Mouse (Mus musculus) kidney, adult 18-20 months (tissue): ENCODE measurements at regions not wholly inside any gene's neighbourhood (a gene's known extent, or its start where the extent isn't known, plus 50 kb on each side); places are given as distances from the start of the nearest gene placed in this dataset.

ENCODE experiments used
- DNase-seq: peaks from one replicate; pipeline ENCODE4 v3.0.0; 2021

- no peak for DNase-seq
These were observed 255.1 kb upstream of the Gm765 start for GRCm38 (mm10) chr6:98597612-98598011.

- DNase-seq: no peak
These were observed 248.4 kb upstream of the Gm765 start for GRCm38 (mm10) chr6:98590989-98591388.

GRCm38 (mm10) chr6:98588979-98589378 is 246.4 kb upstream of the Gm765 start:
- DNase-seq: no peak

- DNase-seq: no peak
These were observed 242.0 kb upstream of the Gm765 start for GRCm38 (mm10) chr6:98584541-98584940.

- DNase-seq: no peak
These were observed 240.3 kb upstream of the Gm765 start for GRCm38 (mm10) chr6:98582826-98583225.

DNA sequence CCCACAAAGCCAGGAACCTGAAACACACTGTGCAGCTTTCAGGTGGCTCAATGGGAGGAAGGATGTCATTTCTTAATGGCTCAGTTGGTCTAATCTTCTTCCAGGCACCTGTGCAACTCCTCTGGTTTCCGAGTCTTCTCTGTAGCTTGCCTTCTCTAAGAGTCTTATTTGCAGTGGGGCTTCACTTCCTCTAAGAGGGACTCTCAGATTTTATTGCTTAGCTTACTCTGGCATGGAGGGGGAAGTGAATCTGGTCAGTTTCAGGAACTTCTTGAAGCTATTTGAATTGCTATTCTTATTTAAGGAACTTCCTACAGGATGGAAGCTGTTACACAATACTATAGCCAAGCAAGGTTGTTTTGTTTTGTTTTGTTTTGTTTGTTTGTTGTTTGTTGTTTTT is 232.7 kb upstream of the Gm765 start:
- DNase-seq: no peak

GRCm38 (mm10) chr6:98555702-98556101 is 213.1 kb upstream of the Gm765 start:
- no peak for DNase-seq

- no peak for DNase-seq
These were observed 211.4 kb upstream of the Gm765 start for GRCm38 (mm10) chr6:98553922-98554321.

DNA sequence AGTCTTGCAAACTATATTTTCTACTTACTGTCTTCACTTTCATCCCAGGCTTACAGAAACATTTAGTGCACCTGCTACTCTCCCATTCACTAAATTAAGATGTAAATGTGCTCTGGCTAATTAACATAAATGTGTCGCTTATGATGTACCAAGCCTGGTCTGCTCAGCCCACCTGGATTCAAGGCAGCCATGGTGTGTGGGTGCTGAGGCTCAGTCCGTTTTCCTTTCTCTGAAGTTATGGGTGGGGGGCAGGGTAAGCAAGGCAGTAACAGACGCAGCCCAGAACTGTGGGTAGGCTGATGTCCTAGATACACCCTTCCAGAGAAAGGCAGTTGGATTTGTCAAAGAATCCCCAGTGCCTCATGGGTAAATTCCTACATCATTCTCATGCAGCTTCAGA is 209.2 kb upstream of the Gm765 start:
- DNase-seq: no peak

GRCm38 (mm10) chr6:98526882-98527440 is 184.4 kb upstream of the Gm765 start:
- no peak for DNase-seq

GRCm38 (mm10) chr6:98525286-98525685 is 182.7 kb upstream of the Gm765 start:
- DNase-seq: peak; percentile 38

GRCm38 (mm10) chr6:98524659-98525058 is 182.1 kb upstream of the Gm765 start:
- DNase-seq: no peak

DNA sequence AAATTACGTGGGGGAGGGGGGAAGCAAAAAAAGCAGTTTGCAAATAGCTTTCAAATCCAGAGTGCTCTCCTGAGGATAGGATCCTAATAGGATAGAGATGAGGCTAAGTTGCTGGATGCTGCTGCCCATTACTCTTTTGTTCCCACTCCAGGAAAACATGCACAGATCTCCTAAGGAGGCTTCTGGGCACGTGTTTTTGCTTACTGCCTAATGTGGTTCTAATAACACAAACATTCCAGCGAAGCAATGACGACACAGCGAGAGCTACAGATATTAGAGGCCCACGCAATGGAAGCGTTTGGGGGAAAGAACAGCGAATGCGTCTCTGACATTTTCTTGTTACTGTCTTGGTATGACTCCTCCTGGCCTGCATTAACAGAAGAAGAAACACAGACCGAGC is 179.0 kb upstream of the Gm765 start:
- DNase-seq: no peak

DNA sequence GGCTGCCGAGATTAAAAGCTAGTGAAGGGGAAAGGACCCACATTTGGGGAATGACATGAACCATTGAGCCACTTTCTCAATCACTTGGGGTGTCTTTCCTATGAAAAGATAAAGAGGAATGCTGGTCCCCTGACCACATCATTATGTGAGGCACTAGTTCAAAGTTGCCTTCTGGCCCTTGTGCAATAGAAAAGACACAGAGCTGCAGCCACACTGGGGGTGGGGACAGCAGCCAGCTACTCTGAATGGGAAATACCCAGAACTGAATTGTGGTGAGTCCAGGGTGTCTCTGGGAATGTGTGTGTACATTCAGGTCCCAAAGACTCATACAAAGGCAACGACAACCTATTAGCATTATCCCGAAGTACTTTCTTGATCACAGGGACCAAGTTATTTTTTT is 172.3 kb upstream of the Gm765 start:
- DNase-seq: no peak

- DNase-seq: no peak
These were observed 171.8 kb upstream of the Gm765 start for GRCm38 (mm10) chr6:98514376-98514775.

DNA sequence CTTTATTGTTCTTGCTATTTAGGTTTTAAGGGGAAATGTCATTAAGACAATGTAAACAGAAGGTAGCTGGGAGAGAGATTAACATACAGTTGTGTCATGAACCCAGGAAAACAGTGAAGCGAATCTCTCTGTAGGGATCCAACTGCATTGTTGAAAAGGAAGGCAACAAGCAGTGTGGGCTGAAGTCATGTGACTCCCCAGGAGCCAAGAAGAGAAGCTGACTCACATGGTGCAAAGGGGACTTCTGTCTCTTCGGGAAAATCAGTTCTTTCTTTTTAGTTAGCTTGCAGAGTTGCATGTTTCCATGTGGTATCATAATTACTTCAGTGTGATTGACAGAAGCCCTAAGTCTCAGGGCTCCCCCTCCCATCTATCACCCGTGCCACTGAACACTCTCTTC is 170.7 kb upstream of the Gm765 start:
- DNase-seq: no peak

GRCm38 (mm10) chr6:98502726-98503125 is 160.2 kb upstream of the Gm765 start:
- no peak for DNase-seq

DNA sequence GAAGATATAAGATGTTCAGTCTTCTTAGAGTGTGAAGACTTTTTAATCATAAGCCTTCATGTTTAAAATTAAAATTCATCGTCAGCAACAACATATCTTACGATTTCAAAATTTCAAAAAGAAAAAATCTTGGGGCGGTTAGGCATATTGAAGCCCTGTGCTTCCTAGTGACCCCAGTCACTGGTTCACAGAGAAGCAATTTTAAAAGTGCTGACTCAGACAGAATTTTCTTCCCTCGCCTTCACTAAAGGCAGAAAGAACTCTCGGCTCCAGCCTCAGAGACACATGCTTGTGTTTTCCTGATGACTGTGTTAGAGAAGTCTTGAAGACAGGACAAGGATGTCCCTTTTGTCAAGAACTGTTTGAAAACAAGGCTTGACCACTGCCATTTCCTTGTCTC is 157.2 kb upstream of the Gm765 start:
- no peak for DNase-seq

DNA sequence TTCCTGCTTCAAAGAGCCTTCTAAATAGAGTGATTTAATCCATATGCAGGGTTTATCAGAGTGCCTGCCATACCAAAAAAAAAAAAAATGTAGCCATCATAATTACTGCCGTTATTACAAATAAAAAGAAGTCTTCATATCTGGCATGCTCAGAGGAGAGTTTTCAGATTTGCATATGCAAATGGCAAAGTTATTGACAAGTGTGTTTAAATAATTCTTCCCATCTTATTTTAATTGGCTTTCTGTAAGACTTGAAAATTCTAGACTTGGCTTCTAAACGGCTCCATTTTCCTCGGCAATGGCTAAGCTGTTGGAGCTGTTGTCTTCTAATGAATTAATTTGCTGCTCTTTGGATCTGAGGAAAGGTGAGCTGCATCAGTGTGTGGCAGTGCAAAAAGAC is 144.1 kb upstream of the Gm765 start:
- no peak for DNase-seq

DNA sequence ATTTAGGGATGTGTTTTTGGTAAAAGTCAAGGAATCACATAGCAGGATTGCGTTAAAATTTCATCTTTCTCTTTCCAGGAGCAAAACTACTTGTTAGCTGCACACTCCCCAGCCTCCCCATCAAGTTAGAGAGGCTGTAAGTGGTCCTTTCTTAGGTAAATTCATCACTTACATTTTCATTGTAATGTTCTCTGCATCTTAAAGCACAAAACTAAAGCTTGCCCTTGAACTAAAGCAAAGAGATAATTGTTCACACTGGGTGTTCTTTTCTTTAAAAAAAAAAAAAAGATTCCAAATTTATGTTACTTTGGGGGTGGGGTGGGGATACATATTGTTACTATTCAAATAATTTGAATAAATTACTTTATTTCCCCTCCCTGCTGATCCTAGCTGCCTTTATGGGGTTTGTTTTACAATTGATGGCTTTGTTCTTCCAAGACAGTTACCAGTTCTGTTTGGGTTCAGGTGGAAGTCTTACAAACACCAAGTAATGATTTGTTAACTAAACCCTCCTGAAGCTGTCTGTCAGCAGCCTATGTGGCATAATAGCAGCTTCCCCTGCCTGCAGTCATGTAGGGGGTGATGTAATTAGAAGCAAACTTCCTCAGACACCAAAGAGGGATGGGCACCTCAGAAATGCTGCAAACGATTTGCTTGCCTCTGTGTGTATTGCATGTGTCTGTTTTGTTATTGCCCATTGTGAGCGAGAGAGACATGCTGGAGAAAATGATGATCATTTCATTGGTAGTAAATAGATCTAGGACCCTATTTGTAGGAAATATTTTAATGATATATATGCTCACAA is 141.0 kb upstream of the Gm765 start:
- DNase-seq: no peak

DNA sequence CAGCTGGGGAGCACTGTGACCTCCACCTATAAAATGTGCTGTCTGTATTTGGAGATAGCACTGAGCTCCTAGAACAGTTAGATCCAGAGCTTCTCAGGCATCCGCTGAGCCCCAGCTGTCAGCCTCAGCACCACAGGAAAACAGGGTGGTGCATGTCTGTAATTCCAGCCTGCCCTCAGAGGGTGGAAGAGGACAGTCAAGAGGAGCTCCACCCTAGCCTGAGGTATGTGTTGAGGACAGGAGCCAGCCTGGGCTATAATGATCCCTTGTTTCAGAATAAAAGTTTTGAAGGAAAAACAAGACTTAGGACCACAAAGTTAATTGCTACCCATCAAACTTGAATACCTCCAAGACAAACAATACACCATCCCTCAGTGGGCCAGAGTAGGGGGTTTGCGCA is 139.8 kb upstream of the Gm765 start:
- peak; percentile 2 for DNase-seq

DNA sequence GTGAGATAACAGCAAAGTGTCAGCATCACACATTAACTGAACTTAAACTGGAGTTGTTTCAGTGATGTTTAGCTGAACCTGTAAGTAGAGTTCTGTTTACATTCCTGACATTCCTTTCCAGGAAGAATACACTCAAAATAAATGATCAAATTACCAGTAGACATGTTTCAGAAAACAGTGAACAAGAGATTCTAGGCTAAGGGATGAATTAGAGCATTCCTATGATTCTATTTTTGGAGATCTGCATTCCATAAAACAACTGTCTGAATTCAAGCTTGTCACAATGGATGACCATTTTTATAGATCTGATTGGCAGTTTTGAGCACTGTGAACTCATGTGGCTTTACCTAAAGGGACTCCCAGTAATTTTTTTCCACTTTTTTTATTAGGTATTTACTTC is 125.0 kb upstream of the Gm765 start:
- no peak for DNase-seq

DNA sequence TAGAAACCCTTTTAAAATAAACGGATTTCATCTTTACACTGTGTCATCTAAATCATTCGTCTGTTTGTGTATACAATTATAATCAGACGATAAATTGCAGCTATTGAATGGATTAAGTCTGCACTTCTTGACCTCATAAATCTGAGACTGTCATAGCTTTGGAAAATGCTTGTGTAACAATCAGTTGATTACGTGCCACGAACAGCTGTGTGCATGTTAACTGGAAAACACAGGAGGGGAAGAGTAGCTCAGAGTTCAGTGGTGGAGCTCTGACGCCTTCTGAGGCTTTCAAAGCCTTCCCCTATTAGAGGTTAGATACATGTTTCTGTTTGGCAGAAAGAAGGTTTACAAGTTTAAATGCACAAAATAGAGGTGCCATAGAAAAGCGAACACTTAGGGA is 109.7 kb upstream of the Gm765 start:
- no peak for DNase-seq

GRCm38 (mm10) chr6:98435676-98436075 is 93.1 kb upstream of the Gm765 start:
- DNase-seq: no peak

- no peak for DNase-seq
These were observed 90.7 kb upstream of the Gm765 start for GRCm38 (mm10) chr6:98433286-98433685.
